Mouse (Mus musculus) T-cell, adult 66 days (primary cell): ENCODE measurements around the gene Slfn14. TPM values are rescaled to one million over a fixed set of nuclear protein-coding genes. Genes with fewer than 3 reads are reported as not detected.

Experiments
- total RNA-seq, 2 experiments: library from RNA; stranded (reverse); gene quantifications; 3 replicates in 1 of 2; 4 replicates in 1 of 2; pipeline ENCODE4 v1.2.4; 2023

The Slfn14 gene
- not detected for total RNA-seq

DNA sequence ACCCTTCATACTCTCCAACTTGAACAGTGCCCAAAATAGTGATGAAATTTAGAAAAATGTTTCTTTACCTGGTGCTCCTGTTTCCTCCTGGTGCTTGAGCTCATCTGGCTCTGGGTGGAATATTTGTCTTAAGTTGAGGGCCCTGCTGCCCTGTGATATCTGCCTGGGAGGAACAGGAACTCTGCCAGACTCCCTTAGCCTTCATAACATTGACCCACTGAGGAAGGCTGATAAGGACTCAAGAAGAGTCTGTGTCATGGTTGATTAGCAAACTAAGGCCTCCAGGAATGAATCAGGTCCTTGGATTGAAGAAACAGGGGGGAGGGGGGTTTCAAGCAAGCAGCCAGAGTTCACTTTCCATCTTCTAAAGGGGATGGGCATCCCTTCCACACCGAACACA is at the start of gene Slfn14:
Gene Slfn14 (minus strand): TSS at position 161 of the 400 bp plus-strand sequence.

DNA sequence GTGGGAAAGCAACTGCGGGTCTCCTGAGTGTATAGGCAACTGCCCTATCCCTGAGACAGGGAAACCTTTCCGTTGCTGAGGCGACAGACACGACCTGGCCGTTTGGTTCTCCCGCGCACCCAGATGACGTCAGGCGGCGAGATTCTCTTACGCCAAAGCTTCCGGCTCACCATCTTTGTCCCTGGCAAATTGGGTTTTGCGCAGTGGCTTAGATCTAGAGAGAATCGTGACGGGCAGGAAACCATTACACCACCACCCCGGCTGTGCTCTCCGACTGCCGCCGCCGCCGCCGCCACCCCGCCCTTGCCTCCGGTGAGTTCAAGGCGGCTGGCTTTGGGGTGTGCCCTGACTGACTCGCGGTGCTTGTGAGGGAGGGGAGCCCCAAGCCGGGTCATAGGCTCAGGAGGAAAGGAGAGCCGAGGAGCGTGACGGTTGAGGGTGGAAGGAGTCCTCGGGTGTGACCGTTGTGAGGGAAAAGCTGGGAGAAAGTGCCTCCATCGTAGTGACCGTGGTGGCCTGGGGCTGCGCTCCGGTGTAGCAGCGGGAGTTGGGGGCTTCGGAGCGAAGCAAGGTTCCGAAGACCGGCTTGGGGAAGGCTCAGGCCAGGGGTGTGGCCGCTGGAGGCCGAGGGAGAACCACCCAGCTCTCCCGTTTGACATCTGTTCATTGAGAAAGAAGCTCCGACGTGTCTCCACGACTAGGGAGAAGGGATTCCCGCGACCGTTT is 16.2 kb upstream of the Slfn14 start, which contains the start of gene Pex12:
Gene Pex12 (minus strand): TSS at position 61 of the 726 bp plus-strand sequence.

DNA sequence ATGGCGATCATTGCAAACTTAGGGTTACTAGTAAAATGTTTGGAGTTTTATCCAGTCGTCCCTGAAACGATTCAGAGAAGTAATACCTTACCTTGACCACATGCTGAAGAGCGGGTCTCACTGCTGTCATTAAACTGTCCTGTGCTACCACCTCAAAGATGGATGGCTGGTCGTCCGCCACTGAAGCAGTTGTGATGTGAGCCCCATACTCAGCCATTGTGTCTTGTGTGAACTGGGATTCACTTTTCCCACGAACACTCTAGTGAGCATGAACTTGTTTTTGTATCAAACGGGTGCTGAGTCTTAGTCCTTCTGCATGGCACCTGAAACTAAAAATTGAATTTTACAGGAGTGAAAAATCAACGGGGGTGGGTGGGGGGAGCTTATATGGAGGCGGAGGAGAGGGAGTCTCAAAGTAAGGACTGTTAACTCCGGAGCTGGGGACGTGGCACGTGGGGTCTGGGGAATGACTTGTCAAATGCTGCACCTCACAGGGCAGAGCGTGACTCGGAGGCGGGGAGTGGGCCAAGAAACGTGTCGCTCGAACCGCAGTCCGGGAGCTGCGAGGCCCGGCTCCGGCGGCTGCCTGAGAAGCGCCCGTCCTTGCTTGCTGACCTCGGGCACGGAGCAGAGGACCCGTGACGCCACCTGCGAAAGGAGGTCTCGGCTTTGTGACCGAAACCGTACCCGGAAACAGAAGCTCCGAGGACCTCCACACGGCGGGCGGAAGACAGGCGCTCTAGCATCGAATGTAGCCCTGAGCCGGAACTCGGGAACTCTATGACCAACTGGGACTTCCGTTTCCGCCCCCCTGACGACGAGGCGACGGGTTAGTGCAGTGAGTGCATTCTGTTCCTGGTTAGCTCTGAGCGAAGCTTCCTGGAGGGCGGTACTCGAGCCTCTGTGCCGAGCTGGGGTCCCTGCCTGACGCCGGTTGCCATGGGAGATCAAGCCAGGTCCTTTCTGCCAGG is 12.0 kb upstream of the Slfn14 start, which contains the start of gene Ap2b1:
Gene Ap2b1 (plus strand): TSS at position 800 of the 971 bp plus-strand sequence.

Other genes with a start within 250 kb of the Slfn14 start
- 100 to 1,000 TPM; 201 to 232 TPM for gene Slfn2, start 221.6 kb downstream of the Slfn14 start, total RNA-seq
- 100 to 1,000 TPM; 134 to 172 TPM for gene Slfn1, start 169.9 kb downstream of the Slfn14 start, total RNA-seq
- gene Slfn4, start 111.5 kb downstream of the Slfn14 start, total RNA-seq = under 1 TPM; 0.82 to 0.86 TPM
- 1 to 10 TPM; 7.6 to 8.4 TPM for gene Slfn3, start 95.4 kb downstream of the Slfn14 start, total RNA-seq
- 100 to 1,000 TPM in 1 of 2 experiments, 10 to 100 TPM in 1; 88.9 to 101 TPM for gene Ap2b1, start 12.3 kb upstream of the Slfn14 start, total RNA-seq
- gene Pex12, start 15.9 kb upstream of the Slfn14 start, total RNA-seq = 10 to 100 TPM; 11.1 to 15.0 TPM
- 1 to 10 TPM; 1.0 to 1.6 TPM for gene Rasl10b, start 122.4 kb upstream of the Slfn14 start, total RNA-seq
- not detected for gene Gas2l2, start 142.7 kb upstream of the Slfn14 start, total RNA-seq
- 1 to 10 TPM in 1 of 2 experiments, not detected in 1; 1.6 TPM for gene 1700020L24Rik, start 151.0 kb upstream of the Slfn14 start, total RNA-seq
- gene Mmp28, start 176.3 kb upstream of the Slfn14 start, total RNA-seq = not detected
- gene Taf15, start 186.4 kb upstream of the Slfn14 start, total RNA-seq = 100 to 1,000 TPM; 143 to 160 TPM
- 1 to 10 TPM; 1.6 to 2.4 TPM for gene Heatr9, start 235.4 kb upstream of the Slfn14 start, total RNA-seq
- gene Ccl5, start 243.8 kb upstream of the Slfn14 start, total RNA-seq = 100 to 1,000 TPM; 176 to 217 TPM